Comparison of ENCODE assay signal across 24 mouse cellular contexts in the genomic region with DNA sequence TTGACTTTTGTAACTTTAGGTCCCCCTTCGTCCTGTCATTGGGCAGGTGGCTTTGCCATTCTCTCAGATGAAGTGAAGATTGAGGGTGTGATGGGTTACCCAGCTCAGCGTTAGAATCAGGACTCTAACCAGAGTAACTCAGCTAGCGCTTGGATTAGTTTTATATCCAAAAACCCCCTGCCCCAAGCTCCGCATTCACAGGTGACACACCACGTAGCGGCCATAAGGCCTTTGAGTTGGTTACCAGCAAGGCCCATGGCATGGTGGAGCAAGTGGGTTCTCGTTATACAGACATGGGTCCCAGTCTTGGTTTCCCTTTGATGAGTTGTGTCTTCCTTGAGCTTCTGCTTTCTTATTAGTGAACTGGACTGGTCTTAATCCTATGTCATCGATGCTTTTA. TPM values are rescaled to one million over a fixed set of nuclear protein-coding genes. Genes with fewer than 3 reads are reported as not detected.
DNase-seq lines count a peak whose midpoint lies in the region; ATAC-seq and TF ChIP-seq lines count a peak whose summit lies in the region.
"Had no signal": no experiment of that assay in that cellular context is flagged by ENCODE, and none has a peak within 500 bp of the region (broad histone marks: within the 10 kb centered on the region; RNA-seq: fewer than 3 reads in every experiment).

No protein-coding gene starts in this region.

- H3K36me3 ChIP-seq in heart, adult 2 months (ENCODE audit: control insufficient read depth, insufficient read depth, low read length): peaks cover 33% of the 10 kb centered on the region; the same call in 1 of the 2 replicates
- H3K36me3 ChIP-seq in heart, embryonic 11.5 days (ENCODE audit: control insufficient read depth, insufficient read depth, low read length): no peaks in the 10 kb centered on the region
- H3K36me3 ChIP-seq in intestine, embryonic 16.5 days (ENCODE audit: control insufficient read depth, insufficient read depth, low read length): no peaks in the 10 kb centered on the region
- H3K36me3 ChIP-seq in intestine, postnatal 0 days (ENCODE audit: control insufficient read depth, insufficient read depth): no peaks in the 10 kb centered on the region
- no peaks in the 10 kb centered on the region for H3K36me3 ChIP-seq in lung, postnatal 0 days (ENCODE audit: insufficient read depth, low read length)
- H3K36me3 ChIP-seq: embryonic facial prominence, embryonic 13.5 days; forebrain, embryonic 12.5 days; forebrain, embryonic 15.5 days; heart, embryonic 10.5 days; hindbrain, embryonic 12.5 days; hindbrain, embryonic 15.5 days had no signal

- no peak for TF ChIP-seq POLR2A in heart, adult 2 months (IDR thresholded peaks at IDR 0.05; ENCODE audit: insufficient read depth, low read depth, low read length)

- H3K4me3 ChIP-seq in heart, adult 2 months: no peak overlapping the region
- H3K4me3 ChIP-seq in heart, embryonic 11.5 days (ENCODE audit: low read depth, low read length): no peak overlapping the region
- no peak overlapping the region for H3K4me3 ChIP-seq in intestine, embryonic 16.5 days (ENCODE audit: low read length)
- H3K4me3 ChIP-seq in intestine, postnatal 0 days (ENCODE audit: low read depth, low read length): no peak overlapping the region
- H3K4me3 ChIP-seq in lung, postnatal 0 days (ENCODE audit: low read depth, low read length): no peak overlapping the region
- H3K4me3 ChIP-seq: embryonic facial prominence, embryonic 10.5 days; embryonic facial prominence, embryonic 13.5 days; erythroblast, embryonic 14.5 days; forebrain, embryonic 12.5 days; forebrain, embryonic 15.5 days; heart, embryonic 10.5 days; hindbrain, embryonic 12.5 days; hindbrain, embryonic 15.5 days had no signal

- DNase-seq in heart, adult 2 months: no peak
- no peak for DNase-seq in lung, postnatal 0 days (ENCODE audit: low spot score)
- DNase-seq in lung, postnatal 36 days: no peak
- DNase-seq in frontal cortex, adult 2 months (ENCODE audit: extremely low spot score in 1 of 2, low spot score in 1 of 2): no peak
- DNase-seq: adrenal gland, postnatal 14 days; cerebellum, adult 8-10 months; cerebellum, postnatal 10 days; cerebellum, postnatal 36 days; embryo, embryonic 11 days; gastrocnemius, postnatal 25 days; heart, postnatal 14 days; kidney, adult 18-20 months had no signal

- H3K27me3 ChIP-seq in heart, adult 2 months (ENCODE audit: control insufficient read depth, insufficient read depth, low read length): no peaks in the 10 kb centered on the region
- H3K27me3 ChIP-seq in heart, embryonic 11.5 days (ENCODE audit: control insufficient read depth, insufficient read depth, low read length): no peaks in the 10 kb centered on the region
- H3K27me3 ChIP-seq in intestine, embryonic 16.5 days (replicated peaks; ENCODE audit: control insufficient read depth, insufficient read depth, low read length): no peaks in the 10 kb centered on the region
- no peaks in the 10 kb centered on the region for H3K27me3 ChIP-seq in intestine, postnatal 0 days (replicated peaks; ENCODE audit: control insufficient read depth, insufficient read depth, low read length)
- H3K27me3 ChIP-seq in lung, postnatal 0 days (replicated peaks; ENCODE audit: insufficient read depth, low read length): no peaks in the 10 kb centered on the region
- H3K27me3 ChIP-seq: embryonic facial prominence, embryonic 13.5 days; forebrain, embryonic 12.5 days; forebrain, embryonic 15.5 days; hindbrain, embryonic 12.5 days; hindbrain, embryonic 15.5 days had no signal

- TF ChIP-seq CTCF in heart, adult 2 months (IDR thresholded peaks at IDR 0.05): no peak
- TF ChIP-seq CTCF in intestine, postnatal 0 days (IDR thresholded peaks at IDR 0.05; ENCODE audit: low read depth): no peak
- TF ChIP-seq CTCF in lung, postnatal 0 days (IDR thresholded peaks at IDR 0.05): no peak

- no peak for ATAC-seq in heart, embryonic 11.5 days (replicated peaks; ENCODE audit: insufficient number of reproducible peaks, low FRiP score, low TSS enrichment)
- no peak for ATAC-seq in intestine, embryonic 16.5 days
- no peak for ATAC-seq in intestine, postnatal 0 days
- ATAC-seq in lung, postnatal 0 days: no peak
- ATAC-seq: CD4-positive, CD25-positive, alpha-beta regulatory T cell, adult 4 months; forebrain, embryonic 15.5 days had no signal

- TF ChIP-seq EP300 in heart, adult 2 months (IDR thresholded peaks at IDR 0.05; ENCODE audit: insufficient read depth, low read depth, low read length): no peak
- TF ChIP-seq EP300 in lung, postnatal 0 days (IDR thresholded peaks at IDR 0.05): no peak

- no peaks in the 10 kb centered on the region for H3K9me3 ChIP-seq in heart, embryonic 11.5 days (replicated peaks; ENCODE audit: control insufficient read depth, low read length)
- H3K9me3 ChIP-seq in intestine, embryonic 16.5 days (ENCODE audit: control insufficient read depth, low read length): no peaks in the 10 kb centered on the region
- H3K9me3 ChIP-seq in intestine, postnatal 0 days (ENCODE audit: control insufficient read depth): no peaks in the 10 kb centered on the region
- H3K9me3 ChIP-seq in lung, postnatal 0 days (ENCODE audit: low read length): no peaks in the 10 kb centered on the region
- H3K9me3 ChIP-seq: embryonic facial prominence, embryonic 10.5 days; embryonic facial prominence, embryonic 13.5 days; forebrain, embryonic 12.5 days; forebrain, embryonic 15.5 days; heart, embryonic 10.5 days; hindbrain, embryonic 12.5 days; hindbrain, embryonic 15.5 days had no signal

- peaks cover 42% of the 10 kb centered on the region for H3K4me1 ChIP-seq in heart, adult 2 months (ENCODE audit: control insufficient read depth, insufficient read depth, low read length)
- H3K4me1 ChIP-seq in heart, embryonic 11.5 days (ENCODE audit: control insufficient read depth, insufficient read depth, low read length): peaks cover 26% of the 10 kb centered on the region
- peaks cover 30% of the 10 kb centered on the region for H3K4me1 ChIP-seq in intestine, embryonic 16.5 days (ENCODE audit: control insufficient read depth, insufficient read depth, low read length)
- H3K4me1 ChIP-seq in intestine, postnatal 0 days (replicated peaks; ENCODE audit: control insufficient read depth, insufficient read depth, low read length): peaks cover 14% of the 10 kb centered on the region; the same call in 1 of the 2 replicates
- peaks cover 13% of the 10 kb centered on the region; the same call in 1 of the 2 replicates for H3K4me1 ChIP-seq in lung, postnatal 0 days (ENCODE audit: insufficient read depth, low read depth, low read length)

- H3K4me2 ChIP-seq in heart, embryonic 11.5 days: no peak overlapping the region
- no peak overlapping the region; the same call in 1 of the 2 replicates for H3K4me2 ChIP-seq in intestine, embryonic 16.5 days (ENCODE audit: low read depth, low read length)
- H3K4me2 ChIP-seq in intestine, postnatal 0 days (replicated peaks; ENCODE audit: low read depth): no peak overlapping the region
- no peak overlapping the region for H3K4me2 ChIP-seq in lung, postnatal 0 days (replicated peaks; ENCODE audit: low read depth, low read length)
- H3K4me2 ChIP-seq: embryonic facial prominence, embryonic 13.5 days; forebrain, embryonic 12.5 days; forebrain, embryonic 15.5 days; hindbrain, embryonic 12.5 days; hindbrain, embryonic 15.5 days had no signal

- peak overlapping the region; percentile 66; the same call in 1 of the 2 replicates for H3K27ac ChIP-seq in heart, adult 2 months
- no peak overlapping the region for H3K27ac ChIP-seq in heart, embryonic 11.5 days (ENCODE audit: low read depth, low read length)
- 0 out of 2 replicates have a peak overlapping the region, but pooled peaks have one; percentile 40 for H3K27ac ChIP-seq in intestine, embryonic 16.5 days (ENCODE audit: low read length)
- no peak overlapping the region for H3K27ac ChIP-seq in intestine, postnatal 0 days (ENCODE audit: low read depth, low read length)
- H3K27ac ChIP-seq in lung, postnatal 0 days (ENCODE audit: low read length): peak overlapping the region; percentile 95
- H3K27ac ChIP-seq: embryonic facial prominence, embryonic 13.5 days; forebrain, embryonic 12.5 days; forebrain, embryonic 15.5 days; hindbrain, embryonic 12.5 days; hindbrain, embryonic 15.5 days had no signal

- H3K9ac ChIP-seq in heart, adult 2 months (ENCODE audit: low read depth, low read length): no peak overlapping the region
- no peak overlapping the region for H3K9ac ChIP-seq in heart, embryonic 11.5 days (ENCODE audit: low read depth, low read length)
- H3K9ac ChIP-seq in intestine, embryonic 16.5 days (ENCODE audit: low read depth, low read length): no peak overlapping the region
- H3K9ac ChIP-seq in intestine, postnatal 0 days (ENCODE audit: low read depth, low read length): no peak overlapping the region
- H3K9ac ChIP-seq in lung, postnatal 0 days (replicated peaks; ENCODE audit: low read depth): no peak overlapping the region
- H3K9ac ChIP-seq: embryonic facial prominence, embryonic 13.5 days; forebrain, embryonic 12.5 days; forebrain, embryonic 15.5 days; hindbrain, embryonic 12.5 days; hindbrain, embryonic 15.5 days had no signal

- H3K79me2 ChIP-seq in heart, adult 2 months (replicated peaks; ENCODE audit: control insufficient read depth, insufficient read depth, low read length): peaks cover 6% of the 10 kb centered on the region

- intact Hi-C loops in heart, adult 2 months (cut with DNase I): loop anchor here (2.0 kb wide), 1 partner anchor 15 kb away; no protein-coding TSS in a partner anchor

- 84% methylated on average over 8 of the region's 8 CpGs for WGBS in heart, adult 2 months
- WGBS in heart, embryonic 11.5 days (ENCODE audit: insufficient replicate concordance): 92% methylated on average over 8 of the region's 8 CpGs
- 92% methylated on average over 8 of the region's 8 CpGs for WGBS in intestine, embryonic 16.5 days
- 96% methylated on average over 8 of the region's 8 CpGs for WGBS in intestine, postnatal 0 days
- WGBS in lung, postnatal 0 days: 93% methylated on average over 8 of the region's 8 CpGs

RNA-seq across cellular contexts. Expression of a gene that starts 53.6 kb away (rescaled TPM):
- total RNA-seq in heart, adult 2 months (2021): 10 to 100 TPM; 50.0 to 50.7 TPM
- polyA plus RNA-seq in heart, adult 2 months (2012; rRNA removed): 21.5 and 29.9 TPM in 2 replicates
- 3.2 and 4.0 TPM in 2 replicates for polyA plus RNA-seq in heart, embryonic 11.5 days (2014; fragmentation: Nextera tagmentation; extraction: Ambion mirVana)
- 5.1 TPM in 2 replicates for polyA plus RNA-seq in intestine, embryonic 16.5 days (2015; fragmentation: Nextera tagmentation; extraction: Ambion mirVana)
- polyA plus RNA-seq in intestine, postnatal 0 days (2015; fragmentation: Nextera tagmentation; extraction: Ambion mirVana): 2.3 and 3.4 TPM in 2 replicates
- polyA plus RNA-seq in lung, postnatal 0 days (2015; fragmentation: Nextera tagmentation; extraction: Ambion mirVana): 8.4 and 11.9 TPM in 2 replicates
- 8.9 and 9.2 TPM in 2 replicates for polyA plus RNA-seq in frontal cortex, adult 2 months (2012; rRNA removed)

Comparison
In these comparisons a context has a peak if more than half of its experiments do, and no peak if none do; other contexts are left out.
1. H3K27ac ChIP-seq: peak in heart, adult 2 months (single experiment), intestine, embryonic 16.5 days (single experiment) and lung, postnatal 0 days (single experiment); none in heart, embryonic 11.5 days (single experiment) and intestine, postnatal 0 days (single experiment).